Mouse (Mus musculus) ES-E14 (cell line): ENCODE measurements around the gene Dcaf15. TPM values are rescaled to one million over a fixed set of nuclear protein-coding genes. Genes with fewer than 3 reads are reported as not detected.
A peak's percentile ranks its signal among the peaks of the same experiment; 100 is the strongest.

Experiments
- DNase-seq: peaks from one replicate; pipeline ENCODE4 v3.0.0-alpha.2; 2013; ENCODE audit warnings: low read depth, low spot score
- H3K27ac ChIP-seq: 2 replicates; pipeline ENCODE4 v1.5.1; 2012; ENCODE audit warnings: low read depth, mild to moderate bottlenecking, low read length, moderate library complexity, mixed read lengths; ENCODE audit not compliant: poor library complexity, insufficient read depth, severe bottlenecking
- H3K36me3 ChIP-seq: 2 replicates; pipeline ENCODE4 v1.6.1; 2012; ENCODE audit warnings: mild to moderate bottlenecking, low read length, moderate library complexity, mixed read lengths; ENCODE audit not compliant: control insufficient read depth, poor library complexity, insufficient read depth, severe bottlenecking
- H3K4me1 ChIP-seq, 2 experiments: fragments of 150-350 bp in 1 of 2; sonication (generic) in 1 of 2; 2 replicates each; pipeline ENCODE4 v1.6.1; 2012; ENCODE audit warnings: low read length in 2 of 2, mild to moderate bottlenecking in 1 of 2, mixed read lengths in 1 of 2; ENCODE audit not compliant: control insufficient read depth in 2 of 2, insufficient read depth in 2 of 2, poor library complexity in 1 of 2
- H3K4me3 ChIP-seq, 2 experiments: fragments of 150-350 bp in 1 of 2; sonication (generic) in 1 of 2; 2 replicates each; pipeline ENCODE4 v1.5.1; 2012; ENCODE audit warnings: low read length in 2 of 2, low read depth in 1 of 2, mild to moderate bottlenecking in 1 of 2, mixed read lengths in 1 of 2; ENCODE audit not compliant: insufficient read depth in 1 of 2, poor library complexity in 1 of 2, severe bottlenecking in 1 of 2
- H3K9ac ChIP-seq: 2 replicates; pipeline ENCODE4 v1.6.1; 2012; ENCODE audit warnings: low read depth, mild to moderate bottlenecking, low read length, mixed read lengths; ENCODE audit not compliant: poor library complexity, insufficient read depth, severe bottlenecking
- H3K9me3 ChIP-seq: fragments of 150-350 bp; sonication (generic); 2 replicates; pipeline ENCODE4 v1.6.1; 2012; ENCODE audit warnings: low read depth, mild to moderate bottlenecking, low read length; ENCODE audit not compliant: control insufficient read depth, insufficient read depth
- CHD2 ChIP-seq: IDR thresholded peaks from 2 replicates; pipeline ENCODE4 v1.6.1; 2014; ENCODE audit warnings: mild to moderate bottlenecking, low read depth, low read length, inconsistent platforms
- HCFC1 ChIP-seq: IDR thresholded peaks from 2 replicates; pipeline ENCODE4 v1.6.1; 2012; ENCODE audit warnings: low read length, inconsistent platforms, borderline replicate concordance; ENCODE audit not compliant: insufficient read depth
- MAFK ChIP-seq: IDR thresholded peaks from 2 replicates; pipeline ENCODE4 v1.6.1; 2014; ENCODE audit warnings: mild to moderate bottlenecking, low read depth, low read length, inconsistent platforms; ENCODE audit not compliant: insufficient read depth
- ZC3H11A ChIP-seq: IDR thresholded peaks from 2 replicates; pipeline ENCODE4 v1.6.1; 2012; ENCODE audit warnings: low read depth, mild to moderate bottlenecking, inconsistent platforms, low read length, borderline replicate concordance
- ZNF384 ChIP-seq: IDR thresholded peaks from 2 replicates; pipeline ENCODE4 v1.6.1; 2012; ENCODE audit warnings: low read depth, low read length, inconsistent platforms
- in situ Hi-C, 2 experiments: fragments of 600-800 bp; cut with MboI; formaldehyde crosslinking; loops; one replicate each; pipeline ENCODE4 v1.15.1; 2025; ENCODE audit warnings: low sequenced_read_pairs in 2 of 2, inconsistent platforms in 1 of 2; ENCODE audit not compliant: unreplicated experiment in 2 of 2
- total RNA-seq: library from RNA; depleted of rRNA; stranded (reverse); fragments of 300-350 nt; gene quantifications from 2 replicates; pipeline ENCODE4 v1.2.3, GENCODE M21; 2012

The Dcaf15 gene
- total RNA-seq, 1 experiment: 53.5 TPM

DNA sequence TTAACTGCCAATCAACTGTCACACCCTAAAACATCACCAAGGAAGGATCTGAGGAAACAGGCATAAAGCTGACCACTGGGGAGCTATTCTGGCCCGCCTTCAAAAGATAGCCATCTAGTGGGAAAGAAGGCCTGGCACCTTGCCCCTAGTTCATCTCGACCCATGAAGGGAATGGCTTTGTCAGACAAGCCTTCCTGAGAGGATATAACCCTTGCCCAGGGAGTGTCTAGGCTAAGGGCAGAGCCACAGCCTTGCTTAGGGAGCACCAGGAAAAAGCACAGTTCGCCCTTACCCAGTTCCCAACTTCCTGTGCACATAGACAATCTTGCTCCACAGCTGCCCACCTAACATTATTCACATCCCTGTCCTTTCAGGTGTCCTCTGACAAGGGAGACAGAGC, 967 bp downstream of the Dcaf15 start:
- in situ Hi-C loops: no loop called here
- Histone ChIP-seq H3K4me1 (peaks cover 2 to 13% of the 10 kb centered on the region in 2 experiments; a peak in 3 of 4 replicates), H3K9ac (0 out of 2 replicates have a peak overlapping the region, but pooled peaks have one; percentile 74), H3K9me3 (no peaks in the 10 kb centered on the region), H3K4me3 (peak overlapping the region; percentile 66 to 96), H3K27ac (no peak overlapping the region), H3K36me3 (peaks cover 17% of the 10 kb centered on the region)
- TF ChIP-seq HCFC1 (no peak), ZC3H11A (no peak), MAFK (no peak), CHD2 (no peak), ZNF384 (no peak)
- no peak for DNase-seq

DNA sequence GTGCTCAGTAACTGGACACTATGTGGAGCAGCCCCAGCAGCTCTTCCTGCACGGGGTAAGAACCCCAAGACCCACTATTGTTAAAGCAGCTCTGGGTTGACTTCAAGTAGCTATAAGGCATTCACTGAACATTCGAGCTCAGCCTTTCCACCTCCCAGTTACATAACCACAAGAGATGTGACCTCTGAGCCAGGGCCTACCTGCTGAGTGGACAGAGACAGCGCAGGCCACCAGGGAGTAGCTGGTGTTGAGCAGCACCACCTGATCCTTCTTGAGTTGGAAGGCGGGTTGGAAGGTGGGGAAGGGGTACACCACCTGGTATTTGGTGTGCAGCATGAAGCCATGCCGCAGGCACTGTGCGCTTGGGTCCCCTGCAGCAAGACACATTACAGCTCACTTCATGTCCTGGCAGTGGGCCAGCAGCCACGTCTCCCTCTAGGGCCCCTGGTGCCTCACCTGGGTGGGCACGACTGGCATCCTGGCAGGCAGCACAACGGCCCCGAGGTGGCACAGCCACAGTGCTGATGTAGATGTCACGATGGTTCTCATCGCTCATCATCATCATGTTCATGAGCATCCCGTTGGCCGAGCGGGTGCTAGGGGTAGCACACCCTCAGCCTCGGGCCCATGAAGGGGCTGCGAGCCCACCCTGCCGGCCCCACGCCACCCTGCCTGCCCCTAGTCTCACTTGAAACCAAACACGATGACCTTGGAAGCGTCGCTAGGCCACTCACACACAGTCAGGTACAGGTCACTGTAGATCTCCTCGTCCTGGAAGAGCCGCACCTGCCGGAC, 2.9 kb downstream of the Dcaf15 start:
- in situ Hi-C loops: no loop called here
- Histone ChIP-seq H3K36me3 (peaks cover 36% of the 10 kb centered on the region), H3K4me3 (no peak overlapping the region), H3K27ac (no peak overlapping the region), H3K9ac (no peak overlapping the region), H3K4me1 (peaks cover 2 to 13% of the 10 kb centered on the region in 2 experiments; a peak in 3 of 4 replicates), H3K9me3 (no peaks in the 10 kb centered on the region)
- DNase-seq: no peak
- TF ChIP-seq MAFK (no peak), HCFC1 (no peak), CHD2 (no peak), ZNF384 (no peak)

DNA sequence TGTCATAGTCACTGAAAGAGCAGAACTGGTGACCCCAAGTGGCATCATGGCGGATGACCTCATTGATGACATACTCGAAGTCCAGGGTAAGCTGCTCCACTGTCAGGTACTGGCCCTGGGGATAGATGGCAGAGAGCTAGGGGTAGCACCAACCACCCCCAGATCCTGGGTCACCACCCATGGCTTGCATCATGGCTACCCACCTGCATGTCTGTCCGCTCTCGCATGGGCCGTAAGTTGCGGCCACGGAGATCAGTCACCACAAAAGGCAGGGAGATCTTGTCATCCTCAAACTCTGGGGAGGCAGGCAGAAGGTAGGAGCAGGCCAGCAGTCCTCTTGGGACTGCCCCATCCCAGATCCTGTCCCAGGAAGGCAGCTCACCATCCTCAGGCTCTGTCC, 6.2 kb downstream of the Dcaf15 start:
- Histone ChIP-seq H3K36me3 (peaks cover 51% of the 10 kb centered on the region), H3K4me1 (peaks cover under 1 to 10% of the 10 kb centered on the region in 2 experiments; a peak in 2 of 4 replicates), H3K9me3 (no peaks in the 10 kb centered on the region), H3K9ac (no peak overlapping the region), H3K27ac (no peak overlapping the region), H3K4me3 (no peak overlapping the region)
- TF ChIP-seq CHD2 (no peak), HCFC1 (no peak), MAFK (no peak), ZC3H11A (no peak), ZNF384 (no peak)
- no peak for DNase-seq
- in situ Hi-C loops: no loop called here

DNA sequence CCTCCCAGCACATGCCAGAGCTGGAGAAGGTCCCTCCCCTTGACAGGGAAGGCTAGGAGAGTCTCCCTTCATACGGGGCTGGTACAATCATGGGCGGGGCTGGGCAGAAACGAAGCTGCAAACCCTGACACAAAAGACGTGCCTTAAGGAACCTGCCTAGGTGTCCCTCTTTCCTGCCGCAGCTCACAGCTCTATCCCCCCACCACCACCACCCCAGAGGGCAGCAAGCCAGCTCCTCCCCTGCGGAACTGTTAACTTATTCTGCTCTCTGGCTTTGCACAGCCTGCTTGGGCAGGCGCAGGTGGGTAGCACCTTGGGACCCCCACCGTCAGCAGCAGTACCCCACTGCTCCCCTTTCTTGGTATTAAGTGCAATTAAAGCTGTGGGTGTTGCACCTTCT, 8.5 kb downstream of the Dcaf15 start:
- Histone ChIP-seq H3K36me3 (peaks cover 51% of the 10 kb centered on the region), H3K9ac (no peak overlapping the region), H3K9me3 (no peaks in the 10 kb centered on the region), H3K4me3 (no peak overlapping the region), H3K4me1 (peaks cover 0 to 5% of the 10 kb centered on the region in 2 experiments; a peak in 1 of 4 replicates), H3K27ac (no peak overlapping the region)
- DNase-seq: no peak
- no peak for TF ChIP-seq CHD2
- TF ChIP-seq MAFK: no peak
- TF ChIP-seq HCFC1: no peak
- in situ Hi-C loops: no loop called here
